Mouse (Mus musculus): ENCODE measurements around the gene Lhb. TPM values are rescaled to one million over a fixed set of nuclear protein-coding genes. Genes with fewer than 3 reads are reported as not detected.

Gene Lhb
- polyA plus RNA-seq, 1 experiment = not detected

DNA sequence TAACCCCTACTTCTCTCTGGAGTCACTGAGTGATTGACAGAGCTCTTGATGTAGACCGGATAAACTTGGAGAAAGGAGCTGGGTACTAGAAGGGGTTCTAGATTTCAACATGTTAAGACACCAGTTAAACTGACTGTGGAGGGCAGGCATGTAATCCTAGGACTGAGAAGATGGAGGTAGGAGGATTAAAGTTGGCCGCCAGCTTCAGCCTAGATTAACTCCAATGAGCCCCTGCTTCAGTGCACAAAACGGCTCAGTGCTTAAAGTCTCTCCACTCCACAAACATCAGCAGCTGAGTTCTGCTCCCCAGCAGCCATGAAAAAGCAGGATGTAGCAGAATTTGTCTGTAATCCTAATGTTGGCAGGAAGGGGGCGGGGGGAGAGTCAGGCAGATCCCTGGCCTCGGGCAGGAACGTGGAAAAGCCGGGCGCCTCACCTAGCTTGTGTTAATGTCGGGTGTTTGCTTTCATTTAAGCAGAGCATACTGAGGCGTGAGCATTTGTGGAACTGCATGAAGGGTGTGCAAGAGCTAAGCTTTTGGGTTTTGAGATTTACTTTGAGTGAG is 19.0 kb upstream of the Lhb start:
- no peak for TF ChIP-seq CTCF (IDR thresholded peaks at IDR 0.05; ENCODE audit: insufficient read depth, low read depth, low read length)
- peaks cover 10% of the 10 kb centered on the region; the same call in 1 of the 2 replicates for H3K4me1 ChIP-seq (ENCODE audit: control insufficient read depth, insufficient read depth, low read length)
- WGBS = 67% methylated on average over 10 of the region's 10 CpGs
- H3K27ac ChIP-seq (ENCODE audit: insufficient read depth, low read depth, low read length) = no peak overlapping the region
- no peak overlapping the region for H3K4me3 ChIP-seq (ENCODE audit: insufficient read depth, low read depth, low read length)

GRCm38 (mm10) chr7:45403532-45404261 is 16.9 kb upstream of the Lhb start:
- Histone ChIP-seq H3K27ac (ENCODE audit: insufficient read depth, low read depth, low read length) (no peak overlapping the region), H3K4me1 (ENCODE audit: control insufficient read depth, insufficient read depth, low read length) (peaks cover 10% of the 10 kb centered on the region; the same call in 1 of the 2 replicates), H3K4me3 (ENCODE audit: insufficient read depth, low read depth, low read length) (no peak overlapping the region)
- 42% methylated on average over 6 of the region's 6 CpGs for WGBS
- no peak for TF ChIP-seq CTCF (IDR thresholded peaks at IDR 0.05; ENCODE audit: insufficient read depth, low read depth, low read length)

- H3K4me3 ChIP-seq (ENCODE audit: insufficient read depth, low read depth, low read length) = peak within 1 kb of the TSS; percentile 13
- H3K27ac ChIP-seq (ENCODE audit: insufficient read depth, low read depth, low read length) = no peak within 1 kb of the TSS
- WGBS = 11% methylated on average over 28 of the region's 28 CpGs
- peaks cover 10% of the 10 kb centered on the region; the same call in 1 of the 2 replicates for H3K4me1 ChIP-seq (ENCODE audit: control insufficient read depth, insufficient read depth, low read length)
- TF ChIP-seq CTCF (IDR thresholded peaks at IDR 0.05; ENCODE audit: insufficient read depth, low read depth, low read length) (peak; percentile 70), POLR2A (IDR thresholded peaks at IDR 0.05; ENCODE audit: insufficient read depth, low read depth, low read length) (no peak)
These were observed 15.2 kb upstream of the Lhb start, which contains the start of gene Kcna7 for GRCm38 (mm10) chr7:45405091-45406075. TSS of gene Kcna7 (plus strand) at chr7:45405653.

DNA sequence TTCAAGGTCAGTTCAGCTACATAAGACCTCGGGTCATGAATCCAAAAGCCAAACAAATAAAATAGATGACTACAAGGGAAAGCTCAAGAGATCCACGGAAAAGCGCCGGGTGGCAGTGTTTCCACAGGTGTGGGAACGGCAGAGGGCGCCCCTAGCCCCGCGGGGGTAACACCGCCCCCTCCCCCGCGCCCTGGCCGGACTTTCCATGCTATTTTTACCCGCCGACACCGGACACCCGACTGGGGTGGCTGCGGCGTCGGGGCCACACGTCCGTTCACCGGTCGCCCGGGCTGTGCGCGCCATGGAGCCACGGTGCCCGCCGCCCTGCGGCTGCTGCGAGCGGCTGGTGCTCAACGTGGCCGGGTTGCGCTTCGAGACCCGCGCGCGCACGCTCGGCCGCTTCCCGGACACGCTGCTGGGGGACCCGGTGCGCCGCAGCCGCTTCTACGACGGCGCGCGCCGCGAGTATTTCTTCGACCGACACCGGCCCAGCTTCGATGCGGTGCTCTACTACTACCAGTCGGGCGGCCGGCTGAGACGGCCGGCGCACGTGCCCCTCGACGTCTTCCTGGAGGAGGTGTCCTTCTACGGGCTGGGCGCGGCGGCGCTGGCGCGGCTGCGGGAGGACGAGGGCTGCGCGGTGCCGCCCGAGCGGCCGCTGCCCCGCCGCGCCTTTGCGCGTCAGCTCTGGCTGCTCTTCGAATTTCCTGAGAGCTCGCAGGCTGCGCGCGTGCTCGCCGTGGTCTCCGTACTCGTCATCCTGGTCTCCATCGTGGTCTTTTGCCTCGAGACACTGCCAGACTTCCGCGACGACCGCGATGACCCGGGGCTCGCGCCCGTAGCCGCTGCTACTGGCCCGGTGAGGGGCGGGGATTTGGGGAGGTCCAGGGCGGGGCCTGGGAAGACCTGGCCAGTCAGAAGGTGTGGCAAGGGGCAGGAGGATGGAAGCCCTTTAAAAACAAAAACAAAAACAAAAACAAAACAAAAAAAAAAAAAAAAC is 14.2 kb upstream of the Lhb start:
- WGBS = 2% methylated on average over 114 of the region's 114 CpGs
- peaks cover 10% of the 10 kb centered on the region; the same call in 1 of the 2 replicates for H3K4me1 ChIP-seq (ENCODE audit: control insufficient read depth, insufficient read depth, low read length)
- no peak overlapping the region for H3K27ac ChIP-seq (ENCODE audit: insufficient read depth, low read depth, low read length)
- H3K4me3 ChIP-seq (ENCODE audit: insufficient read depth, low read depth, low read length) = peak overlapping the region; percentile 13
- TF ChIP-seq POLR2A (IDR thresholded peaks at IDR 0.05; ENCODE audit: insufficient read depth, low read depth, low read length) (no peak), CTCF (IDR thresholded peaks at IDR 0.05; ENCODE audit: insufficient read depth, low read depth, low read length) (no peak)

DNA sequence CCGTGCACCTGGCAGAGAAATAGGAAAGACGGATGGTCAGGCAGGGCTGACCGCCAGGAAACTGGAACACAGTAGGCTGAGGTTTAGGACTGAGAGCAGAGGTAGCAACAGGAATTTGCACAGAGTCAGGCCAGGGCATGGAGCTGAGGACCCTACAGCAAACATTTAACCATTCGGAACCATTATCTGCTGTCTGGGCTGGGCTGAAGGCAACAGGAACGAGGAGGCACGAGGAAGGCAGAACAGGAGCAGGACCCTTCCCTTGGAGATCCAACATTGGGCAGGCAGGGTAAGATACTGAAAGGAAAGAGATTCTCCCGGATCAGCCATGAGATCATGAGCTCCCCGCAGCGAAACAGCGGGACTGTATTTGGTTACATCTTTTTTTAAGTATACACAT is 12.8 kb upstream of the Lhb start:
- Histone ChIP-seq H3K4me1 (ENCODE audit: control insufficient read depth, insufficient read depth, low read length) (peaks cover 10% of the 10 kb centered on the region; the same call in 1 of the 2 replicates), H3K27ac (ENCODE audit: insufficient read depth, low read depth, low read length) (no peak overlapping the region), H3K4me3 (ENCODE audit: insufficient read depth, low read depth, low read length) (no peak overlapping the region)
- TF ChIP-seq POLR2A (IDR thresholded peaks at IDR 0.05; ENCODE audit: insufficient read depth, low read depth, low read length) (no peak), CTCF (IDR thresholded peaks at IDR 0.05; ENCODE audit: insufficient read depth, low read depth, low read length) (no peak)
- WGBS = 80% methylated on average over 10 of the region's 10 CpGs

DNA sequence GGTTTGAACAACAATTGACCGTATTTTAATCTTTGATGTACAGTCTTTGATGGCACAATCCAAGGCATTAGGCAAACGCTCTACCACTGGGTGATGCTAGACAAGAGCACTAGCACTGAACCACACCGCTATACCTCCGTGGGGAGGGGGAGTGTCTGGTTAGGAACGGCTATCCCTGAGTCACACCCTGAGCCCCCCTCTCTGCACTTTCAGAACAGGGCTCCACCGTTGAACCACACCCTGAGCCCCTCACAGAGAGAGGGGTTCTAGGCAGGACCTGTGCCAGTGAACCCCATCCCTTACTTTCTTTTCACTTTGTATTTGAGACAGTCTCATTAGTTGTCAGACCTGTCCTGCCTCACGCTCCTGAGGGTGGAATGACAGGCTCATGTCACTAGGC is 12.3 kb upstream of the Lhb start:
- H3K4me1 ChIP-seq (ENCODE audit: control insufficient read depth, insufficient read depth, low read length) = peaks cover 11% of the 10 kb centered on the region; the same call in 1 of the 2 replicates
- no peak overlapping the region for H3K27ac ChIP-seq (ENCODE audit: insufficient read depth, low read depth, low read length)
- no peak overlapping the region for H3K4me3 ChIP-seq (ENCODE audit: insufficient read depth, low read depth, low read length)
- 75% methylated on average over 7 of the region's 7 CpGs for WGBS
- TF ChIP-seq CTCF (IDR thresholded peaks at IDR 0.05; ENCODE audit: insufficient read depth, low read depth, low read length) (no peak), POLR2A (IDR thresholded peaks at IDR 0.05; ENCODE audit: insufficient read depth, low read depth, low read length) (no peak)

GRCm38 (mm10) chr7:45408949-45409348 is 11.7 kb upstream of the Lhb start:
- WGBS = 84% methylated on average over 17 of the region's 17 CpGs
- H3K27ac ChIP-seq (ENCODE audit: insufficient read depth, low read depth, low read length) = no peak overlapping the region

More at GRCm38 (mm10) chr7:45408949-45409348, 11.7 kb upstream of the Lhb start:
- Histone ChIP-seq H3K4me3 (ENCODE audit: insufficient read depth, low read depth, low read length) (no peak overlapping the region), H3K4me1 (ENCODE audit: control insufficient read depth, insufficient read depth, low read length) (peaks cover 17% of the 10 kb centered on the region; the same call in 1 of the 2 replicates)
- TF ChIP-seq POLR2A (IDR thresholded peaks at IDR 0.05; ENCODE audit: insufficient read depth, low read depth, low read length) (no peak), CTCF (IDR thresholded peaks at IDR 0.05; ENCODE audit: insufficient read depth, low read depth, low read length) (no peak)
